Mouse (Mus musculus): ENCODE measurements around the gene Tars.

Gene Tars

GRCm38 (mm10) chr15:11364112-11364511, 35.4 kb downstream of the Tars start:
- DNase-seq (ENCODE audit: low spot score in 2 of 2): no peak

GRCm38 (mm10) chr15:11361824-11362223, 37.6 kb downstream of the Tars start:
- no peak for DNase-seq (ENCODE audit: low spot score in 2 of 2)

GRCm38 (mm10) chr15:11360888-11361287, 38.6 kb downstream of the Tars start:
- no peak for DNase-seq (ENCODE audit: low spot score in 2 of 2)

- DNase-seq (ENCODE audit: low spot score in 2 of 2): no peak
These were observed 42.0 kb downstream of the Tars start for GRCm38 (mm10) chr15:11357501-11357900.

- no peak for DNase-seq (ENCODE audit: low spot score in 2 of 2)
These were observed 43.6 kb downstream of the Tars start for GRCm38 (mm10) chr15:11355865-11356264.

GRCm38 (mm10) chr15:11339467-11340180, 59.8 kb downstream of the Tars start:
- peak in 1 of 2 experiments; percentile 9 for DNase-seq (ENCODE audit: low spot score in 2 of 2)
